Mouse (Mus musculus) embryonic facial prominence, embryonic 15.5 days (tissue): ENCODE results near the gene Grik2. TPM values are rescaled to one million over a fixed set of nuclear protein-coding genes. Genes with fewer than 3 reads are reported as not detected.

ENCODE experiments used
- ATAC-seq: fragments of 200-750 bp; cut with Nextera tagmentation; 2 replicates; pipeline ENCODE4 v1.8.0; 2017; ENCODE audit warnings: low read depth, moderate TSS enrichment; ENCODE audit not compliant: insufficient number of reproducible peaks, low FRiP score, low TSS enrichment
- H3K27ac ChIP-seq: fragments of 300-500 bp; sonication (generic); replicated peaks from 2 replicates; pipeline ENCODE4 v1.5.1; 2015; ENCODE audit warnings: mild to moderate bottlenecking, inconsistent platforms
- H3K27me3 ChIP-seq: fragments of 300-500 bp; sonication (generic); 2 replicates; pipeline ENCODE4 v1.6.1; 2015; ENCODE audit warnings: inconsistent platforms
- H3K36me3 ChIP-seq: fragments of 300-500 bp; sonication (generic); 2 replicates; pipeline ENCODE4 v1.6.1; 2015; ENCODE audit warnings: mild to moderate bottlenecking, inconsistent platforms
- H3K4me1 ChIP-seq: fragments of 300-500 bp; sonication (generic); 2 replicates; pipeline ENCODE4 v1.6.1; 2015; ENCODE audit warnings: inconsistent platforms
- H3K4me2 ChIP-seq: fragments of 300-500 bp; sonication (generic); replicated peaks from 2 replicates; pipeline ENCODE4 v1.6.1; 2015; ENCODE audit warnings: mild to moderate bottlenecking, inconsistent platforms
- H3K4me3 ChIP-seq: fragments of 300-500 bp; sonication (generic); replicated peaks from 2 replicates; pipeline ENCODE4 v1.5.1; 2015; ENCODE audit warnings: mild to moderate bottlenecking, inconsistent platforms
- H3K9ac ChIP-seq: fragments of 300-500 bp; sonication (generic); 2 replicates; pipeline ENCODE4 v1.6.1; 2015; ENCODE audit warnings: inconsistent platforms
- H3K9me3 ChIP-seq: fragments of 300-500 bp; sonication (generic); replicated peaks from 2 replicates; pipeline ENCODE4 v1.6.1; 2016; ENCODE audit warnings: inconsistent platforms
- WGBS: fragments of 180-500 bp; shearing (Covaris S2); methylation state at CpG from one replicate; pipeline ENCODE4 v1.1.7; 2015; 5-methylcytosine and 5-hydroxymethylcytosine counted together
- polyA plus RNA-seq: library from polyadenylated mRNA; unstranded; fragments of >200 nt; fragmentation: Nextera tagmentation; extraction: Ambion mirVana; gene quantifications from 2 replicates; pipeline ENCODE4 v1.2.1, GENCODE M21; 2015

Grik2 gene
- polyA plus RNA-seq, 1 experiment from 2014 or later: 1.5 TPM

DNA sequence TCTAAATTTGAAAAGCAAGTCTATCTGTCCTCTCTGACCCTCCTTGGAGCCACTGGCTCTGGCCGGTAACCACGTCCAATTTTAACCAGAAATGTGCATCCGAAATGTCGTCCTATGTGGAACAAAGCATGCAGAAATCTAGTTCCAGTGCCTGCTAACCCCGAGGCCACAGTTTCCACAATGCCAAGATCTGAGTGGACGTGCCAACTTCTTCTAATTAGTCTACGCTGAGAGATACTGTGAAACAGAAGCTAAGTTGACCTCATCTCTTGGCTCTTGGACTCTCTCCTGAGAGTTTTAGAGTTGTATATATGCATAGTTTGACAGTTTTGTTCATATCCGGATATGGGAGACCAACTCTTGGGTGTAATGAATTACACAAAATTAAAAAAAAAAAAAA is 84.1 kb downstream of the Grik2 start:
- no peak overlapping the region for H3K4me2 ChIP-seq

DNA sequence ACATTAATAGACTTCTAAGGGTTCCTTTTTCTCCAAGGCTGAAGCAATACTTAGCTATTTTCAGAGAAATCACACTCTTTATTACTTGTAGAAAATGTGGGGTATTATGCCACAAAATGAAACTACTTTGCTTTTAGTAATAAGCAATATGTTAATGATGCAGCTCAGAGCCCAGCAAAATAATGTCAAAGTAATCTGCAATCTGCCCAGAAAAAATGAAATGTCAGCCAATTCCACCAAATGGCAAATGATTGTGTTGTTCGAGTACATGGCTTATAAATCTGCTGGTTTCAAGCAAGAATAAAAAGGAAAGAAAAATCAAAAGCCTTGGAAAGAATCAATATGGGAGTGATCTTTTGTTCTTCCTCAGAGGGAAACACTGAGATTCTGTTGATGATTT is 136.2 kb downstream of the Grik2 start:
- H3K4me1 ChIP-seq: no peaks in the 10 kb centered on the region
- H3K27ac ChIP-seq: no peak overlapping the region
- H3K4me3 ChIP-seq: no peak overlapping the region
- no peak overlapping the region for H3K4me2 ChIP-seq
- no peaks in the 10 kb centered on the region for H3K27me3 ChIP-seq
- H3K9me3 ChIP-seq: no peaks in the 10 kb centered on the region
- 65% methylated on average over 1 of the region's 1 CpGs for WGBS
- no peaks in the 10 kb centered on the region for H3K36me3 ChIP-seq
- H3K9ac ChIP-seq: no peak overlapping the region
- no peak for ATAC-seq

More for the DNA sequence above, 84.1 kb downstream of the Grik2 start:
- Histone ChIP-seq H3K9me3 (no peaks in the 10 kb centered on the region), H3K36me3 (no peaks in the 10 kb centered on the region), H3K4me1 (no peaks in the 10 kb centered on the region), H3K9ac (no peak overlapping the region), H3K4me3 (no peak overlapping the region), H3K27ac (no peak overlapping the region), H3K27me3 (no peaks in the 10 kb centered on the region)
- ATAC-seq: no peak
- WGBS: 87% methylated on average over 8 of the region's 8 CpGs

GRCm38 (mm10) chr10:49647116-49647515 is 141.4 kb downstream of the Grik2 start:
- 91% methylated on average over 2 of the region's 2 CpGs for WGBS

GRCm38 (mm10) chr10:49639901-49640300 is 148.7 kb downstream of the Grik2 start:
- no peaks in the 10 kb centered on the region for H3K9me3 ChIP-seq
- no peak overlapping the region for H3K4me2 ChIP-seq
- no peaks in the 10 kb centered on the region for H3K27me3 ChIP-seq
- no peak overlapping the region for H3K27ac ChIP-seq
- H3K36me3 ChIP-seq: no peaks in the 10 kb centered on the region
- no peak overlapping the region for H3K9ac ChIP-seq
- ATAC-seq: no peak
- no peaks in the 10 kb centered on the region for H3K4me1 ChIP-seq
- WGBS: 78% methylated on average over 2 of the region's 2 CpGs
- H3K4me3 ChIP-seq: no peak overlapping the region

More at GRCm38 (mm10) chr10:49647116-49647515, 141.4 kb downstream of the Grik2 start:
- no peak overlapping the region for H3K4me2 ChIP-seq
- H3K27me3 ChIP-seq: no peaks in the 10 kb centered on the region
- no peaks in the 10 kb centered on the region for H3K4me1 ChIP-seq
- ATAC-seq: no peak
- H3K9me3 ChIP-seq: no peaks in the 10 kb centered on the region
- no peaks in the 10 kb centered on the region for H3K36me3 ChIP-seq
- H3K27ac ChIP-seq: no peak overlapping the region
- H3K9ac ChIP-seq: no peak overlapping the region
- H3K4me3 ChIP-seq: no peak overlapping the region

DNA sequence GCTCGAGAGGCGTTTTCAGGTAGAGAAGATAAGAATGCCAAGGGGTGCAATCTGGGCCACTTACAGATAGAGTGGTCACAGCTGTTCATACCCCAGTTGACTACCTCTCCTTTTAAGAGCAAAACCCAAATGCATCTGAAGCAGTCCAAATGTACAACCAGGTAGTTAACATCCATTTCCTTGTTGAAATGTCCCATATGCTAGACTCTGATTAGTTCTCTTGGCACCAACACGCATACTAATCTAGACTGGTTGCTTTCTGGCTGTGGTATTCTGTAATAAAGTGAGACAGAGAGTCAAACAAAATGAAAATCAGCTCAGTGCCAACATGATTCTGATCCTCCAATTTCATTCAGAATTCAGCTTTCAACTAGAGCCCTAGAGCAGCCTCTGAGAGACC is 164.6 kb downstream of the Grik2 start:
- WGBS: 71% methylated on average over 3 of the region's 3 CpGs
- ATAC-seq: no peak
- H3K4me1 ChIP-seq: no peaks in the 10 kb centered on the region

DNA sequence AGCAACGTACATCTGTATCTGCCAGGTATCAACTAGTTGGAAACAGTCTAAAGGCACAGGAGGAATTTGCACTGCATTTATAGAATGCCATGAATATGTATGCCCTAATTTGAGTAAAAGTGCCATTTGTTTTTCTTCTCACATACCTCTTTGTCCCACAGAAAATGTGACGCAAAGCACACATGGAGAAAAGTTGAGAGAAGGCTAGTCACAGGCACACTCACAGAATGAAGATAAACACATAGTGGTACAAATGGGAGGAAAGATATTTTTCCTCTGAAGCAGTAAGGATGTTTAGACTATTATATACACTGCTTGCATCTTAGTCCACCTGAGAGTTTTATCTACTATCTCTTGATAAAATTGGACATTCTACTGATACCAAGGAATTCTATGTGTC is 190.9 kb downstream of the Grik2 start:
- Histone ChIP-seq H3K9me3 (no peaks in the 10 kb centered on the region), H3K4me2 (no peak overlapping the region), H3K4me3 (no peak overlapping the region), H3K4me1 (no peaks in the 10 kb centered on the region), H3K9ac (no peak overlapping the region), H3K36me3 (no peaks in the 10 kb centered on the region), H3K27me3 (no peaks in the 10 kb centered on the region), H3K27ac (no peak overlapping the region)
- 70% methylated on average over 2 of the region's 2 CpGs for WGBS
- ATAC-seq: no peak

More for the DNA sequence above, 164.6 kb downstream of the Grik2 start:
- no peak overlapping the region for H3K4me2 ChIP-seq
- no peaks in the 10 kb centered on the region for H3K9me3 ChIP-seq
- H3K36me3 ChIP-seq: no peaks in the 10 kb centered on the region
- no peak overlapping the region for H3K9ac ChIP-seq
- H3K4me3 ChIP-seq: no peak overlapping the region
- H3K27ac ChIP-seq: no peak overlapping the region
- no peaks in the 10 kb centered on the region for H3K27me3 ChIP-seq

- H3K9me3 ChIP-seq: no peaks in the 10 kb centered on the region
- H3K36me3 ChIP-seq: no peaks in the 10 kb centered on the region
- WGBS: 83% methylated on average over 7 of the region's 7 CpGs
- H3K4me2 ChIP-seq: no peak overlapping the region
- H3K4me3 ChIP-seq: no peak overlapping the region
- ATAC-seq: no peak
- no peaks in the 10 kb centered on the region for H3K27me3 ChIP-seq
- H3K4me1 ChIP-seq: no peaks in the 10 kb centered on the region
- no peak overlapping the region for H3K27ac ChIP-seq
- H3K9ac ChIP-seq: no peak overlapping the region
Measured at GRCm38 (mm10) chr10:49573514-49573913, 215.1 kb downstream of the Grik2 start.

GRCm38 (mm10) chr10:49559872-49560407 is 228.6 kb downstream of the Grik2 start:
- Histone ChIP-seq H3K4me1 (no peaks in the 10 kb centered on the region), H3K36me3 (no peaks in the 10 kb centered on the region), H3K4me2 (no peak overlapping the region), H3K27me3 (no peaks in the 10 kb centered on the region), H3K27ac (no peak overlapping the region), H3K9ac (no peak overlapping the region), H3K9me3 (no peaks in the 10 kb centered on the region), H3K4me3 (no peak overlapping the region)
- WGBS: 65% methylated on average over 1 of the region's 1 CpGs
- ATAC-seq: no peak

DNA sequence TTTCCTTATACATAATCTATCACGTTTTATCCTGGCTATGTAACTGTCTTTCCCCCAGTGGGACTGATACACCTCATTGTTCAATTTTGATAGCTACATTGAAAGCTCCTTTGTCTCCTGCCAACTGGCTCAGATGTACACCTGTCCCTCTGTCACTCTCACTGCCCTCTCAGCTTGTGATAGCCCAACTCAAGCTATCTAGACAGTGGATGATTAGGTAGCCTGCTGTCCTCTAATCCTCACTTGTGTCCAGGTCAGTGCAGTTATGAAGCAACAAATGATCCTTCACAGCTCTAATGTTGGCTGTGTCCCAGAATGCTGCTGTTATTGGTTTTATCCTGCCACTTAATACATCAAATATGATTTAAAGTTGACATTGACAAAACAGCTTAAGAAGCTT is 246.3 kb downstream of the Grik2 start:
- Histone ChIP-seq H3K4me3 (no peak overlapping the region), H3K9me3 (no peaks in the 10 kb centered on the region), H3K9ac (no peak overlapping the region), H3K4me1 (no peaks in the 10 kb centered on the region), H3K36me3 (no peaks in the 10 kb centered on the region), H3K4me2 (no peak overlapping the region), H3K27ac (no peak overlapping the region), H3K27me3 (no peaks in the 10 kb centered on the region)
- WGBS: 66% methylated on average over 1 of the region's 1 CpGs
- ATAC-seq: no peak

DNA sequence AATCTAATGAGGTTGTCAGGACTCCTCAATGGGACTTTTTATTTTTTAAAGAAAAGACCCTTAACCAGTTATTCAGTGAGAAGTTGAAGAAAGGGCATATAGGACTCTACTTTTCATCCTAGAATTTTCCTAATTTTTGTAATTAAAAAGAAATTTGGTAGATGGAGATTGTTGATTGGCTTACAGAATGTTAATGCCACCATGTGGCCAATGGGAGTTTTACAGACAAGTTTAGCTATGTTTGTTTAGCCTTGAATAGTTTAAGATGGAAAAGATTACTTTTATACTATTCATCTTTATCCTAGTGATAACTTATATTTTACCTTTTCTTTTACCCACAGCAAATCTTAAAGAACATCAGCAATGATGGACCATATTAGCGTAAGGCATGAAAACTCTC is 268.8 kb downstream of the Grik2 start:
- WGBS: 96% methylated on average over 1 of the region's 1 CpGs
- ATAC-seq: no peak

DNA sequence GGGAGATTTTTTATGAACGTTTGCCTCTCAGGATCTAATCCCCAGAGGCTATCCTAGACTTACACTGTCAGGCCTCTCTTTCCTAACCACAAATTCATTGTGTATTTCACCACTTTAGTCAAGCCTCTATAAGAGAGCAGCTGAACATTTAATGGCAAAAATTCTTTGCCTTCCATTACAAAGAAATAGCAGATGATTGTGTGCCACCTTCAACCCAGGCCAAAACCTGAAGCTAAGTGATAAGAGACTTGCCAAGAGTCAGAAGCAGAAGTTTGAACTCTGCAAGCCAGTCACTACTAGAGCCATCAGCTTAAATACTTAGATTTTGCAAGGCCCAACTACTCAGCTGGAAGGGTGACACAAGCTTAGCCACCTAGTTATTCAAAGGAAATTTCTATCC is 287.9 kb downstream of the Grik2 start:
- Histone ChIP-seq H3K36me3 (no peaks in the 10 kb centered on the region), H3K27ac (no peak overlapping the region), H3K27me3 (no peaks in the 10 kb centered on the region), H3K4me2 (no peak overlapping the region), H3K9me3 (no peaks in the 10 kb centered on the region), H3K4me3 (no peak overlapping the region), H3K9ac (no peak overlapping the region), H3K4me1 (no peaks in the 10 kb centered on the region)
- no peak for ATAC-seq
- WGBS: 18% methylated on average over 1 of the region's 1 CpGs

More for the DNA sequence above, 268.8 kb downstream of the Grik2 start:
- Histone ChIP-seq H3K27ac (no peak overlapping the region), H3K4me2 (no peak overlapping the region), H3K9ac (no peak overlapping the region), H3K9me3 (no peaks in the 10 kb centered on the region), H3K4me1 (no peaks in the 10 kb centered on the region), H3K4me3 (no peak overlapping the region), H3K27me3 (no peaks in the 10 kb centered on the region), H3K36me3 (no peaks in the 10 kb centered on the region)

DNA sequence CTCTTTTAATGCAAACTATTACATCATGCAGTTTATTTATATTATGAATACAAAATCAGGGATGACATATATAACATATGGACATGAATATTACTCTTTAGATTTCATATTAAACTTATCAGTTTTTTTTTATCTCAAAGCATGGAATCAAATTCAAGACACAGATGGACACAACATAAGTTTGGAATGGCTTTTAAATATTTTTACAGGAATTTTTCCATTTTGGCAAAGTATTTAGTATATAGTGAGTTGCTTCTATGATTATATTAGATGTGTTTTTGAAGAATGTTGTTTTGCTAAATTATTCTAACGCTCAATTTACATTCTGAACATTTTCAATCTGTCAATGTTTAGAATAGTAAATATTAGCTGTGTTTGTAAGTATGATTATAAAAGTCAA is 291.3 kb downstream of the Grik2 start:
- H3K4me3 ChIP-seq: no peak overlapping the region
- no peak overlapping the region for H3K4me2 ChIP-seq
- H3K9me3 ChIP-seq: no peaks in the 10 kb centered on the region
- H3K4me1 ChIP-seq: no peaks in the 10 kb centered on the region
- H3K36me3 ChIP-seq: no peaks in the 10 kb centered on the region
- no peak overlapping the region for H3K9ac ChIP-seq
- 85% methylated on average over 1 of the region's 1 CpGs for WGBS
- ATAC-seq: no peak
- H3K27ac ChIP-seq: no peak overlapping the region
- no peaks in the 10 kb centered on the region for H3K27me3 ChIP-seq
